Mouse (Mus musculus) CD4-positive, CD25-positive, alpha-beta regulatory T cell, adult 9 weeks (primary cell): ENCODE measurements around the gene Coa3. TPM values are rescaled to one million over a fixed set of nuclear protein-coding genes. Genes with fewer than 3 reads are reported as not detected.

ENCODE experiments used
- polyA plus RNA-seq: library from polyadenylated mRNA; unstranded; fragments of 100-300 nt; shearing (Covaris generic); gene quantifications from one replicate; pipeline ENCODE4 v1.2.1, GENCODE M21; 2017

Coa3 gene
- polyA plus RNA-seq = 134 TPM

DNA sequence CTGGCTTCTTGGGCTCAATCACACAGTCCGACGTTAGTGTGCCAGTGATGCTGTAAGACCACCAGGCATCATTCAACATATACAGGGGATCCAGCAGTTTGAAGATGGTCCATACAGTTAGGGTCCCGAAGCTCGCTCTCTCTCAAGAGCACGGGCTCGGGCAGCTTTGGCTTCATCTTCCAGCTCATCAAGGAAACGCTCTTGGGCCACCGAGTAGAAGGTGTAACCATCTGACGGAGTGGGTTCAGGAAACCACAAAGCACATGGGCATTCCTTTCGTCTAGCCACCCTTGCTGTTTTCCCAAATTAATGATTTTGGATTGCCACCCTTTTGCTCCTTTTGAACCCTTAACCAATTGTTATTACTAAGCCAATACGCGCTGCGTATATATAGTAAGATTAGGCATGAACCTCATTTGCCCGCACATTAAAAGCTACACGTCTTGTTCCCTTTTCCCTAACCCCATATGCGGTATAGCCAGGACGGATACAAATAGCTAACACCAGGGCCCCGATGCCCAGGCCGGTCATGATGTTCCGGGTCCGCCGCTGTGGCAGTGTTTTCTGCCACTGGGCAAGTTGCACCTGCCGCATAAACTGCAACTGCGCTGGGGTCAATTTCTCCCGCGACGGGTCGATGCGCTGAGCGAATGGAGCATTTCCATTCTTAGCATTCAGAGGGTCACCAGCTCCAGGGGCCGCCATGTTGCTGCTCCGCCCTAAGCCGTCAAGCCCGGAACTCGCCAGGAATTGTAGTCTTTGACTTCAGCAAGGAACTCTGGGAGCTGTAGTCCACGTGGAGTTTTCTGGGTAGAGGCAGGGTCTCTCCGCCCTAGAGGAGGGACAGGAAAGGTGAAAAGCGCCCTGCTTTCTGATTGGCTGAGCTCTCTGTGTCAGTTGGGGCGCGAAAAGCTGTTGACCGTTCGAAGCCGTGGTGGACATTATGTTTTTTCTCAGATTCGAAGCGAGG lies at the start of gene Coa3, which contains the start of gene Cntd1:
Coa3 (minus strand) TSS at position 892 of the 970 bp plus-strand sequence.
Cntd1 (plus strand) TSS at position 790 of the 970 bp plus-strand sequence.

DNA sequence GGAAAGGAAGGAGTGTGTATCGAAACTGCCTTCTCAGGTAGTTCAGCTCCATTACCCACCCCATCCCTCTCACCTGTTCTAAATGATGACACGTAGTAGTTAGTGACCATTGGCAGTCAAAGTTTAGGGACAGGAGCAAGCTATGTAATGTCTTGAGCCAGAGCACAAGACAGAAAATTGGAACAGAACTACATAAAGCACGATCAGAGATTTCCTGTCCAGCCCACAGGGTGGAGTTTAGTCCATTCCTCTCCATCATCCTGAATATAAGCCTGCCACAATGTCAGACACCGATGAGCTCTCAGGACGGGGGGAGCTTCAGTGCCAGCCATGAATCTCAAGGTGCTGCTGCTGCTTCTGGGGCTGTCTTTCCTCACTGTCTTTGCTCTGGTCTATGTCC lies 45.8 kb upstream of the Coa3 start, which contains the start of gene Aoc2:
Aoc2 (plus strand) TSS at position 301 of the 400 bp plus-strand sequence.

DNA sequence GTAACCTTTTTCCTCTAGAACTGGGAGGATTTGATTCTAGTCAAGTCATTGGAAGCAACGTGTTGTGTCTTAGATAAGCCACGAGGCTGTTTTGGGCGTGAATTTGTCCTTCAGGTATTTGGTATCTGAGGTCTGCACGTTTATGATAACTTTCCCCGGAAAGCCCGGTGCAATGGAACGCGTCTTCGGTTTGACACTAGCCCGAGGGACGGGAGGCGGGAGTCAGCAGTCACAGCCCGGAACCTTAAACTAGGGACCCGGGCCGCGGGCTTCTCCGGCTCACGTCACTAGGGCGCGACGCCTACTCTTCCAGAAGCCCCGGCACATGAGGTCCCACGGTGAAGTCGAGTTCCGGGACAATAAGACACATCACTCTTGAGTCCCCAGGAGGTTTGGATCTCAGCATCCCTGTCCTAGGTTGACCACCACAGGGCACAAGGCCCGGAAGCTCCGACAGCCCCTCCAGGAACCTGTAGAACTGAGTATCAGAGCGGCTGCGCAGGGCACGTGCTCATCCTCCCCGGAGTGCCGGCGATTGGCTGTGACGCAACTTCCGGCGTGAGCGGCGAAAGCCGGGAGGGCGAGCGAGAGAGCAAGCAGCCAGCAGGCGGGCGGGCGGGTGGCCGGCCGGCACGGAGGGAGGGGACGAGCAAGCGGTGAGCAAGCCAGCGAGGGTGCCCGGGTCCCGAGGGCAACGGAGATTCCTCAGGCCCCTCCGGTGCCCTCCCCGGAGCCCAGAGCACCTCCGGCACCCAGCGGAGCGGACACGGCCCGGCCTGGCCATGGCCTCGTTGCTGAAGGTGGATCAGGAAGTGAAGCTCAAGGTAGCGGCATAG lies 37.0 kb upstream of the Coa3 start, which contains the start of gene Psme3:
Psme3 (plus strand) TSS at position 549 of the 836 bp plus-strand sequence.

DNA sequence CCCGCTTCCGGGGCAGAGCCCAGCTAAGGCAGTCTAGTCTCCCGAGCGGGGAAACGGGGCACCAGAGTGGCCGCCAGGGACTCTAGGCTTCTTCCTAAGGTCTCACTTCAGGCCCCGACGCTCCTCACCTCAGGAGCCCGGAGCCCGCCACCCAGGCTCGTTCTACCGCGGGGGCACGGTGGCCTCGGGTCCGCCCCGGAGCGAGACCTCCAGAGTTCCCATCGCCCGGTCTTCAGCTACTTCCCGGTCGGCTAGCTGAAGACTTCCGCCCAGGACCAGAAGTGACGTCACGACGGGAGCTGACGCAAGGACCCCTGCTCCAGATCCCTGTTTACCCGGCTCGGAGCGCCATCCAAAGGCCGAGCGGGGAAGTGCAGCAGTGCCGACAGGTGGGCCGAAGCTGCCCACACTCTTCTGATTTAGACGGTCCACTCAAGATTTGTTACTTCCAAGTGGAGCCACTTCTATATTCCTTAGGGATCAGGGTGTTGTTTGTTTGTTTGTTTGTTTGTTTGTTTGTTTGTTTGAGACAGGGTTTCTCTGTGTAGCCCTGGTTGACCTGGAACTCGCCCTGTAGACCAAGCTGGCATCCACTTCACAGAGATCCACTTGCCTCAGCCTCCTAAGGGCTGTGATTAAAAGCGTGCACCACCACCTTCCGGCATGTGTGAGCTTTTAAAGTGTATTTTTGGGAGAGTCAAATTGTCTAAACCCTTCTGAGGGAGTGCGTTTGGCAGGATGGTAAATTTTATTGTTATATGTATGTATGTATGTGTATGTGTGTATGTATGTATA lies 23.3 kb upstream of the Coa3 start, which contains the start of gene Becn1:
Becn1 (minus strand) TSS at position 283 of the 795 bp plus-strand sequence.

DNA sequence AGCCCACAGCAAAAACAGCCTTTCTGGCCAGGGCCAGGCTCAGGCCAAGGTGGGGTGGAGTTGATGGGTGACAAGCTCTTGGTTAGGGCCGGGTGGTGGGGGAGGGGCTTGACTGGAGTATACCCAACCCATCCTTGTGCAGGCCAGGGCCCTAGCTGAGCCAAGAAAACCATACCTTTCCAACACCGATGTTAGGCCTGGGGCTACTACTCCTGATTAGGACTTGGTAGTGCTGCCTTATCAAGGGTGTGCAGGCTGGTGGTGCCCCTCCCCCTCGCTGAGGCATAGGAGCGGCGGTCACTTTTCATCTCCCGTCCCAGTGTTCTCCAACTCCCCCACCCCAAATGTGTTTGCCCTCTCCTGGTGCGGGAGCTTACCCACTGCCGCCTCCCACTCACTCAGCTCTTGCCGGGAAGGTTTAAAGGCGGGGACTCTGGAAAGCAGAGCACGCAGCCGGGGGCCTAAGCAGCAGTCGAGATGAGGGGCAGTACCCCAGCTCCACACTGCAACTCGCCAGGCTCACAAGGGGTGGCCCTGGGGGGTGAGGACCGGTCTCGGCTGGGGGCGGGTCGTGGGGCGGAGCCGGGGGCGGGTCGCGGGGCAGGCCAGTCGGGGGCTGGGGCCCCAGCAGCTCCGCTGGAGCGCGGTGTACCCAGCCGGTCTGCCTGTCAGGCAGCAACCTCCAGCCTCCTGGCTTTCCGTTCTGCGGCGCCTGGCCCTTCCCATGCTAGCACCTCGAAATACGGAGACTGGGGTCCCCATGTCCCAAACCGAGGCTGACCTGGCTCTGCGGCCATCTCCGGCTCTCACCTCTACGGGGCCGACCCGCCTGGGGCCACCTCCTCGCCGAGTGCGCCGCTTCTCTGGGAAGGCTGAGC lies 18.7 kb downstream of the Coa3 start, which contains the start of gene Wnk4:
Wnk4 (plus strand) TSS at position 620 of the 878 bp plus-strand sequence.

DNA sequence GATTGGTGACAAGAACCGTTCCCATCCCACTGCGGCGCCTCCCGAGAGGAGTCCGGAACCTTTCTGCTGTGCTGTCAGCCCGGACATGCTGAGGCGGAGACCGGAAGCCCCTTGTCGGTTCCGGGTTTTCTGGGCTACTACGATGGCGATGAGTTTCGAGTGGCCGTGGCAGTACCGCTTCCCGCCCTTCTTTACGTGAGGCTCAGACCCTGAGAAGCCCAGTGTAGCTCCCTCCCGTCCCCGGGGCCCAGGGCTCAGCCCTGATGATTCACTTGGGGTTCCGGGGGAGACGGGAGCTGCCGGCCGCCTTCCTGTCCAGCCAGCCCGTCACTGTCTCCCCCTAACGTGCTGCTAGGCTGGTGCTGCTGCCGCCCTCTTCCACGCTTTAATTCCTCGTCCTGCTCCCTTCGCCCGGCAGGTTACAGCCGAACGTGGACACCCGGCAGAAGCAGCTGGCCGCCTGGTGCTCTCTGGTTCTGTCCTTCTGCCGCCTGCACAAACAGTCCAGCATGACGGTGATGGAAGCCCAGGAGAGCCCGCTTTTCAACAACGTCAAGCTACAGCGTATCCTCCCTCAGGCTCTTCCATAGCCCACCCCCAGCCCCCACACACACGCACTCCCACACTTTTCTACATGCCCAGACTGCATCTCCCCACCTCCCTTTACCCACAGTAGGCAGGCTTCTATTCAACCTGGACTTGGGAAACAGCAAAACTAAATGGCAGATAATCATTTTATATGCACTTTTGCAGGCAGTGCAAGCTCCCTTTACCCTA lies 25.1 kb downstream of the Coa3 start, which contains the start of gene Vps25:
Vps25 (plus strand) TSS at position 95 of the 777 bp plus-strand sequence.

DNA sequence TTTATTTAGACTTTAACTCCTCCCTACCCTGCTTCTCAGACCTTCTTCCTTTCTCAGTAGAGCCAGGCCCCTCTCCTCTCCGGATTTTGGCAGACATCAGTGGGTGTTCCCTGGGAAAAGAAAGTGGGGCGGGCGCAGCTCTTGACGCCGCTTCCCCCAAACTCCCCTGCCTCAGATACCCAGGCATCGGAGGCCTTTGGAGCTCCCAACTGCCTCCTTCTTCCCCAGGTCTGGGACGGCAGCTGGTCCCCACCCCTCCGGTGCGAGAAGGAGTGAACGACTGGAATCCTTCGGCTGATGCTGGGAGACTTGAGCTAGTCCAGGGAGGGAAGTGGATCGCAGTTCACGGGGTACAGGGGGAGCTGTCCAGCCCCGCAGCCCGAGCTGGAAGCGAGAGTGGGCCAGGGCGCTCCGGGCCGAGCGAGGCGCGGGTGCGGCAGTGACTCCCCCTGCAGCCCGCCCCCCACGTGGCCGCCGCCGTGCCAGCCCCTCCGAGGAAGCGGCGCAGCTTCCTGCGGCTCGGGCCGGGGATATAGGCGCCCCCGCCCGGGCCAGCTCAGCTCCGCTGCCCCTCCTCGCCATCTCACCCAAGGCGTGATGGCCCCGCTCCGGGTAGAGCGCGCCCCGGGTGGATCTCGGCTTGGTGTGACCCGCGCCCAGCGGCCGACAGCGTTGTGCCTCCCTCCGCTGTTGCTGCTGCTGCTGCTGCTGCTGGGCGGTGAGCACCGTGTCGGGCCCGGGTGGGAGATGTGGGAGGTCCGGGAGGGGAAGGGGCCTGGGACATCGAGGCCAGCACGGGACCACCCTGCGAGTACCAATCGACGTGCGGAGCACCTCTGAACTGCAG lies 32.8 kb downstream of the Coa3 start, which contains the start of gene Ramp2:
Ramp2 (plus strand) TSS at position 174 of the 847 bp plus-strand sequence.

Other genes starting within 250 kb of the Coa3 start
- gene Naglu, start 209.1 kb downstream of the Coa3 start, polyA plus RNA-seq = 5.5 TPM
- 0.20 TPM for gene Hsd17b1, start 200.7 kb downstream of the Coa3 start, polyA plus RNA-seq
- gene Coasy, start 196.5 kb downstream of the Coa3 start, polyA plus RNA-seq = 41.6 TPM
- 123 TPM for gene Mlx, start 191.8 kb downstream of the Coa3 start, polyA plus RNA-seq
- 9.8 TPM for gene Psmc3ip, start 183.7 kb downstream of the Coa3 start, polyA plus RNA-seq
- gene Retreg3, start 159.2 kb downstream of the Coa3 start, polyA plus RNA-seq = 43.8 TPM
- 44.6 TPM for gene Tubg1, start 159.2 kb downstream of the Coa3 start, polyA plus RNA-seq
- 4.5 TPM for gene Tubg2, start 123.2 kb downstream of the Coa3 start, polyA plus RNA-seq
- 0.05 TPM for gene Cntnap1, start 108.6 kb downstream of the Coa3 start, polyA plus RNA-seq
- not detected for gene Plekhh3, start 107.8 kb downstream of the Coa3 start, polyA plus RNA-seq
- gene Ccr10, start 103.7 kb downstream of the Coa3 start, polyA plus RNA-seq = 2.0 TPM
- gene Ezh1, start 52.7 kb downstream of the Coa3 start, polyA plus RNA-seq = 98.0 TPM
- gene Ramp2, start 33.1 kb downstream of the Coa3 start, polyA plus RNA-seq = 0.36 TPM
- gene Vps25, start 25.4 kb downstream of the Coa3 start, polyA plus RNA-seq = 178 TPM
- 6.2 TPM for gene Wnk4, start 18.5 kb downstream of the Coa3 start, polyA plus RNA-seq
- 0.33 TPM for gene Cntd1, start 102 bp downstream of the Coa3 start, polyA plus RNA-seq
- 232 TPM for gene Becn1, start 23.2 kb upstream of the Coa3 start, polyA plus RNA-seq
- 93.7 TPM for gene Psme3, start 37.1 kb upstream of the Coa3 start, polyA plus RNA-seq
- gene Aoc2, start 45.9 kb upstream of the Coa3 start, polyA plus RNA-seq = 3.4 TPM
- gene Aoc3, start 51.5 kb upstream of the Coa3 start, polyA plus RNA-seq = not detected
- not detected for gene G6pc, start 88.4 kb upstream of the Coa3 start, polyA plus RNA-seq
- 51.8 TPM for gene Aarsd1, start 138.5 kb upstream of the Coa3 start, polyA plus RNA-seq
- gene Gm27029, start 145.7 kb upstream of the Coa3 start, polyA plus RNA-seq = 2.4 TPM
- 7.5 TPM for gene Rundc1, start 146.0 kb upstream of the Coa3 start, polyA plus RNA-seq
- 0.94 TPM for gene Ptges3l, start 146.2 kb upstream of the Coa3 start, polyA plus RNA-seq
- 395 TPM for gene Rpl27, start 163.2 kb upstream of the Coa3 start, polyA plus RNA-seq
- 215 TPM for gene Ifi35, start 169.3 kb upstream of the Coa3 start, polyA plus RNA-seq
- gene Rnd2, start 185.9 kb upstream of the Coa3 start, polyA plus RNA-seq = not detected
- 0.38 TPM for gene Vat1, start 187.1 kb upstream of the Coa3 start, polyA plus RNA-seq